Mouse (Mus musculus) embryonic fibroblast, embryonic 13.5 days (primary cell): ENCODE results near the gene Mad2l1bp. TPM values are rescaled to one million over a fixed set of nuclear protein-coding genes. Genes with fewer than 3 reads are reported as not detected.
A peak's percentile ranks its signal among the peaks of the same experiment; 100 is the strongest.

Experiments used
- H3K27ac ChIP-seq: 2 replicates; pipeline ENCODE4 v1.5.1; 2012; ENCODE audit warnings: low read length, control low read depth, inconsistent platforms; ENCODE audit not compliant: insufficient read depth
- H3K4me1 ChIP-seq: 2 replicates; pipeline ENCODE4 v1.6.1; 2011; ENCODE audit warnings: low read length; ENCODE audit not compliant: control insufficient read depth, insufficient read depth
- H3K4me3 ChIP-seq: 2 replicates; pipeline ENCODE4 v1.5.1; 2011; ENCODE audit warnings: mild to moderate bottlenecking, control low read depth, low read length; ENCODE audit not compliant: insufficient read depth
- CTCF ChIP-seq: IDR thresholded peaks from 2 replicates; pipeline ENCODE4 v1.5.1; 2011; ENCODE audit warnings: mild to moderate bottlenecking, control low read depth, low read length, moderate library complexity, borderline replicate concordance; ENCODE audit not compliant: insufficient read depth
- POLR2A ChIP-seq: IDR thresholded peaks from 2 replicates; pipeline ENCODE4 v1.6.1; 2011; ENCODE audit warnings: low read depth, mild to moderate bottlenecking, control low read depth, low read length, moderate library complexity
- polyA plus RNA-seq: library from polyadenylated mRNA; stranded (reverse); fragments of >200 nt; gene quantifications from 2 replicates; pipeline ENCODE4 v1.2.4, GENCODE M21; 2011; ENCODE audit warnings: low read depth; ENCODE audit not compliant: missing spikeins, insufficient read length

Gene Mad2l1bp
- polyA plus RNA-seq: 14.5 and 15.3 TPM in 2 replicates

DNA sequence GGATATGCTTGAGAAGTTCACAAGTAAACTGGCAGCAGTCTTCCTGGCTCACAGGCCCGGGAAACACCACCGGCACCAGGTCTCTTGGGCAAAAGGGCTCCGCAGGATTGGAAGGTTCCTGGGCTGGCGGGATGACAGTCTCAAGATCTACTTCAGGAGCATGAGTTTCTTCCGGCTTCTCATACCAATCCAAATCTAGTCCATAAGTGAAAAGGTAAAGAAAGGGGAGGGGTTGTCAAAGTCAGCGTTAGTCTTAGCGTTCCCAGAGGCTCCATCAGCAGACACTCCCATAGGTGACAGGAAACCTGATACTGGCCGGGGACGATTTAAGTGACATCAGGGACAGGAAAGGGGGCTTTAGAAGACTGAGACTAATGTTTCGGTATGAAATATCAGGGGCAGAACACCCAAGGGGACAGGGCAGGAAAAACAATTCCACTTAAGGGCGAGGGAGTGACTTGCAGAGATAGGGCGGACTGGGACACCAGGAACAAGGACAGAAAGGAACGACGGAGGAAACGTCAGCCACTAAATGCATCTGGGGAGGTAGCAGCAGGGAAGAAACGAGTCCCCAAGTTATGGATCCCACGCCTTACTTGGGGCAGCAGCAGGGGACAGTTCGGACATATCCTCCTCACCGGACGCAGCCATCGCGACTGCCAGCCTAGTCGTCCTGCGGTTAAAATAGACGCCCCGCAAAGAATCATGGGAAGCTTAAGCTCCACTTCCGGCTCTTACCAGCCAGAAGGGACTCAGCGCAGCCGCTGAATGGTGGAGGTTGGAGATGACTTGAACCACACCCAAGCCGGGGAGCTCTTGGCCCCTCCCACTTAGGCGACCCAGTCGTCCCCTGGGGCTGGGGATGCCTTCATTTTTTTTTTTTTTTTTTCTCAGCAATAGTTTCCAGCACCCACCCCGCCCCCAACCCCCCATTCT, at the start of gene Mad2l1bp:
TSS of gene Mad2l1bp (minus strand) at position 707 of the 936 bp plus-strand sequence.
- TF ChIP-seq CTCF (no peak), POLR2A (peak; percentile 99)
- peak within 1 kb of the TSS; percentile 73 for H3K4me3 ChIP-seq
- H3K27ac ChIP-seq: no peak within 1 kb of the TSS
- H3K4me1 ChIP-seq: 0 out of 2 replicates have a peak, but pooled peaks cover 2% of the 10 kb centered on the region

GRCm38 (mm10) chr17:46203078-46203477, 49.7 kb upstream of the Mad2l1bp start:
- peak overlapping the region; percentile 86 for H3K4me3 ChIP-seq
- H3K4me1 ChIP-seq: peaks cover 7% of the 10 kb centered on the region
- peak overlapping the region; percentile 43 for H3K27ac ChIP-seq
- TF ChIP-seq CTCF: no peak
- peak; percentile 6; the same call in 1 of the 2 replicates for TF ChIP-seq POLR2A

GRCm38 (mm10) chr17:46202421-46203071, 49.2 kb upstream of the Mad2l1bp start, which contains the start of the genes Polh and Xpo5:
TSS of gene Polh (minus strand) at chr17:46202645.
TSS of gene Xpo5 (plus strand) at chr17:46202782.
- H3K4me3 ChIP-seq: peak within 1 kb of the TSS; percentile 94
- peaks cover 7% of the 10 kb centered on the region for H3K4me1 ChIP-seq
- peak within 1 kb of the TSS; percentile 43 for H3K27ac ChIP-seq
- TF ChIP-seq CTCF (no peak), POLR2A (peak; percentile 73)

DNA sequence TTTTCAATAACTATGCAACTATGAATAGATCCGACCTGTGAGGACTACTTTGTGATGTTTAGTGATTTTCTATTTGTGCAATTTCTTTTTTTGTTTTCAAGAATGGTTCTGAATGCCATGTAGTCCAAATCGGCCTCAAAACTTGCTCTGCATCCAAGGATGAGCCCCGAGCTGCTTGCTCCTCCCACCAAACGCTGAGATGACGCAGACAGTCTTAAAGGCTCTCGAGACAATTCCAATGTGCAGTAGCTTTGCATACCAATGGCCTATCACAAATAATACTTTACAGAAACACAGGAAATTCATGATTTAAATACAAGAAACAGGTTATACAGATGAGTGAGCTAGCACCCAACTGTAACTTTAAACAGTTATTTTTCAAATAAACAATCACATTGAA, 47.8 kb upstream of the Mad2l1bp start:
- H3K27ac ChIP-seq: no peak overlapping the region
- peak overlapping the region; percentile 30; the same call in 1 of the 2 replicates for H3K4me3 ChIP-seq
- peaks cover 7% of the 10 kb centered on the region for H3K4me1 ChIP-seq
- TF ChIP-seq POLR2A (no peak), CTCF (no peak)

GRCm38 (mm10) chr17:46188829-46189228, 35.5 kb upstream of the Mad2l1bp start:
- TF ChIP-seq CTCF (no peak), POLR2A (no peak)
- Histone ChIP-seq H3K27ac (no peak overlapping the region), H3K4me1 (no peaks in the 10 kb centered on the region), H3K4me3 (no peak overlapping the region)

DNA sequence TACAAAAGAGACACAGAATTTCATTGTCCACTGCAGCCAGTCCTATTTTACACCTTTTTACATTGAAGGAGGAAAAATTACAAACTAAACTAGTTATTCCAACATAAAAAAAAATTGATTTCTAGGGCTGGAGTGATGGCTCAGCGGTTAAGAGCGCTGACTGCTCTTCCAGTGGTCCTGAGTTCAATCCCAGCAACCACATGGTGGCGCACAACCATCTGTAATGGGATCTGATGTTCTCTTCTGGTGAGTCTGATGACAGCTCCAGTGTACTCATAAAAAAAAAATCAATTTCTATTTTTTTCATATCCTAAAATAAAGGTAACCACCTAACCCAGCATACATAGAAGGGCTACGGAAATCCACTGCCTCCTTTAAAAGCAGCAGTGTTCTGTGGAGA, 28.9 kb upstream of the Mad2l1bp start:
- H3K4me3 ChIP-seq: no peak overlapping the region
- H3K27ac ChIP-seq: no peak overlapping the region
- TF ChIP-seq CTCF (peak; percentile 13; the same call in 1 of the 2 replicates), POLR2A (no peak)
- no peaks in the 10 kb centered on the region for H3K4me1 ChIP-seq

- H3K4me1 ChIP-seq: no peaks in the 10 kb centered on the region
- TF ChIP-seq CTCF: peak; percentile 58; the same call in 1 of the 2 replicates
- TF ChIP-seq POLR2A: no peak
Observed at GRCm38 (mm10) chr17:46170538-46170937, 17.2 kb upstream of the Mad2l1bp start.

GRCm38 (mm10) chr17:46168768-46169167, 15.4 kb upstream of the Mad2l1bp start:
- H3K27ac ChIP-seq: no peak overlapping the region
- no peak overlapping the region for H3K4me3 ChIP-seq
- no peak for TF ChIP-seq CTCF
- no peak for TF ChIP-seq POLR2A
- H3K4me1 ChIP-seq: no peaks in the 10 kb centered on the region

More at GRCm38 (mm10) chr17:46170538-46170937, 17.2 kb upstream of the Mad2l1bp start:
- no peak overlapping the region for H3K27ac ChIP-seq
- no peak overlapping the region for H3K4me3 ChIP-seq

- H3K4me1 ChIP-seq: no peaks in the 10 kb centered on the region
- no peak overlapping the region for H3K4me3 ChIP-seq
- H3K27ac ChIP-seq: no peak overlapping the region
- TF ChIP-seq CTCF (no peak), POLR2A (no peak)
Observed at GRCm38 (mm10) chr17:46168318-46168717, 15.0 kb upstream of the Mad2l1bp start.

DNA sequence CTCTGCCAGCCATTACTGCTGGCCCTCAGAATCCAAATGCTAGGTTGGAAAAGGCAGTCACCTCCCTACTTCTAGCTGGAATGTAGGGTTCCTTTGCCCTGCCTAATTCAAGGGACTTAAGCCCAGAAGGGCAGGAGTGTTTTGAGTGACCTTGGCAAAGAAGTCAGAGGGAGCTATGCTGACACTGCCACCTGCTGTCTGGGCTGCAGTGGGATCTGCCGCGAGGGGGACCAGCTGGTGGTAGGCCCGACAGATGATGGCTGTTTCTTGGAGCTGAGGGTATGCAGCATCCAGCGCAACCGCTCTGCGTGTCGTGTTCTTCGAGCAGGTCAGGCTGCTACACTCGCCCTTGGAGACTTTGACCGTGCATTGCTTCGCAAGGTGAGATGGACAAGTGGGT, 13.7 kb upstream of the Mad2l1bp start:
- H3K27ac ChIP-seq: no peak overlapping the region
- no peak for TF ChIP-seq POLR2A
- peak; percentile 32; the same call in 1 of the 2 replicates for TF ChIP-seq CTCF

More for the DNA sequence above, 13.7 kb upstream of the Mad2l1bp start:
- H3K4me3 ChIP-seq: no peak overlapping the region
- no peaks in the 10 kb centered on the region for H3K4me1 ChIP-seq
